Comparison of ENCODE assay signal across 10 mouse cellular contexts in genomic region chr15:71243539-71243938, GRCm38 (mm10).
A peak's percentile ranks its signal among the peaks of the same experiment; 100 is the strongest.
DNase-seq lines count a peak whose midpoint lies in the region; ATAC-seq and TF ChIP-seq lines count a peak whose summit lies in the region.
"Had no signal": no experiment of that assay in that cellular context is flagged by ENCODE, and none has a peak within 500 bp of the region (broad histone marks: within the 10 kb centered on the region; RNA-seq: fewer than 3 reads in every experiment).

No protein-coding gene starts in this region.

- H3K4me1 ChIP-seq in heart, embryonic 11.5 days (ENCODE audit: control insufficient read depth, insufficient read depth, low read length), result peaks cover 2% of the 10 kb centered on the region; the same call in 1 of the 2 replicates
- H3K4me1 ChIP-seq in thymus, adult 2 months (replicated peaks; ENCODE audit: control insufficient read depth, insufficient read depth, low read length), result no peaks in the 10 kb centered on the region

- no peaks in the 10 kb centered on the region for H3K9me3 ChIP-seq in heart, embryonic 11.5 days (replicated peaks; ENCODE audit: control insufficient read depth, low read length)

- no peak for TF ChIP-seq CTCF in thymus, adult 2 months (IDR thresholded peaks at IDR 0.05; ENCODE audit: borderline replicate concordance, control insufficient read depth, extremely low read depth, insufficient read depth, low read length, poor library complexity)

- H3K9ac ChIP-seq in heart, embryonic 11.5 days (ENCODE audit: low read depth, low read length), result no peak overlapping the region

- no peak overlapping the region for H3K4me2 ChIP-seq in heart, embryonic 11.5 days

- no peaks in the 10 kb centered on the region for H3K36me3 ChIP-seq in heart, embryonic 11.5 days (ENCODE audit: control insufficient read depth, insufficient read depth, low read length)
- no peaks in the 10 kb centered on the region for H3K36me3 ChIP-seq in thymus, adult 2 months (ENCODE audit: control insufficient read depth, insufficient read depth, low read length)

- TF ChIP-seq POLR2A in thymus, adult 2 months (IDR thresholded peaks at IDR 0.05; ENCODE audit: control insufficient read depth, extremely low read depth, insufficient read depth, low read length, poor library complexity), result no peak

- WGBS in heart, embryonic 11.5 days (ENCODE audit: insufficient replicate concordance), result 48% methylated on average over 9 of the region's 9 CpGs
- 89% methylated on average over 9 of the region's 9 CpGs for WGBS in thymus, adult 2 months

- ATAC-seq in heart, embryonic 11.5 days (replicated peaks; ENCODE audit: insufficient number of reproducible peaks, low FRiP score, low TSS enrichment), result peak; percentile 73; the same call in 1 of the 2 replicates

- no peaks in the 10 kb centered on the region for H3K27me3 ChIP-seq in heart, embryonic 11.5 days (ENCODE audit: control insufficient read depth, insufficient read depth, low read length)
- H3K27me3 ChIP-seq in thymus, adult 2 months (ENCODE audit: control insufficient read depth, insufficient read depth, low read length), result no peaks in the 10 kb centered on the region

- no peak overlapping the region for H3K27ac ChIP-seq in heart, embryonic 11.5 days (ENCODE audit: low read depth, low read length)
- H3K27ac ChIP-seq in thymus, adult 2 months (ENCODE audit: control insufficient read depth, insufficient read depth, low read length), result no peak overlapping the region

- DNase-seq in right cerebral cortex, adult 2 months (ENCODE audit: low spot score in 2 of 2), result peak; percentile 20 to 49
- no peak for DNase-seq in right cerebral cortex, postnatal 14 days
- DNase-seq in layer of hippocampus, adult 9-11 months, result peak; percentile 71
- no peak for DNase-seq in adrenal gland, adult 8-10 months
- DNase-seq in thymus, adult 2 months, result no peak
- DNase-seq in thymus, postnatal 4 days, result no peak
- no peak for DNase-seq in lung, postnatal 25 days (ENCODE audit: low spot score)
- DNase-seq: adrenal gland, postnatal 36 days; lung, postnatal 14 days had no signal

- H3K4me3 ChIP-seq in heart, embryonic 11.5 days (ENCODE audit: low read depth, low read length), result no peak overlapping the region
- H3K4me3 ChIP-seq in thymus, adult 2 months (ENCODE audit: control insufficient read depth, insufficient read depth, low read length), result no peak overlapping the region

Comparison
In these comparisons a context has a peak if more than half of its experiments do, and no peak if none do; other contexts are left out.
1. DNase-seq: peak in right cerebral cortex, adult 2 months (2 of 2) and layer of hippocampus, adult 9-11 months (single experiment); none in right cerebral cortex, postnatal 14 days (single experiment), adrenal gland, adult 8-10 months (single experiment), thymus, adult 2 months (single experiment), thymus, postnatal 4 days (single experiment) and lung, postnatal 25 days (single experiment).